Mouse (Mus musculus) CD8-positive naive resting alpha-beta T cell, adult 2 months (primary cell): ENCODE measurements at regions not wholly inside any gene's neighbourhood (a gene's known extent, or its start where the extent isn't known, plus 50 kb on each side); places are given as distances from the start of the nearest gene placed in this dataset.

ENCODE experiments used
- DNase-seq, 2 experiments: peaks; one replicate each; pipeline ENCODE4 v3.0.0; 2022; ENCODE audit warnings: low read depth in 2 of 2, low spot score in 2 of 2

DNA sequence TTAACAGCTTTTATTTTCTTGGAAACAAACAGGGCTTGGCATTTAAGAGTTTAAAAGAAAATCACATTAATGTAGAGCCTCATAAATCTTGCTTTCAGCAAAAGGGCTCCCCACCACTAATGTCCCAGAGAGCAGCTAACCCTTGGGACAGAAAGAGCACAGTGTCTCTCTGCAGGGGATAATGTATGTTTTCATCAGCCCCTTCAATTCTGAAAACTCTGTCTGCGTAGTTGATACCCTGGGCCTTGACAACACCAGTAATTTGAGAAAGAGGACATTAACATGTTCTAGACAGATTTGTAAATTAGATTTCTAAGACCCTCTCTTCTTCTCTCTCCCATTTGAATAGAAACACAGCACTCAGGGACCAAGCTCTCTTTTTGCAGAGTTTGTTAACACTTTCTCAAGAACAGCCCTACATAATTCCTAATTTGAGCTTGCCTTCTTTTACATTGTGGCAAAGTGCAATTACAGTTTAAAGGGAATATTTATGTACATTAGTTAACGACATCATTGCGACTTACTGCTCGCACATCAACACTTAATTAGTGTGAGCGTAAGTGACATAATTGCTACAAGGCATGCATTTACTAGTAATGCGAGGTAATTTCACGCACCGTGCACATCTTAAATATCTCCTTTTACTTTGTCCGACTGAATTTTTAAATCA, 444.7 kb downstream of the Psat1 start:
- no peak for DNase-seq

DNA sequence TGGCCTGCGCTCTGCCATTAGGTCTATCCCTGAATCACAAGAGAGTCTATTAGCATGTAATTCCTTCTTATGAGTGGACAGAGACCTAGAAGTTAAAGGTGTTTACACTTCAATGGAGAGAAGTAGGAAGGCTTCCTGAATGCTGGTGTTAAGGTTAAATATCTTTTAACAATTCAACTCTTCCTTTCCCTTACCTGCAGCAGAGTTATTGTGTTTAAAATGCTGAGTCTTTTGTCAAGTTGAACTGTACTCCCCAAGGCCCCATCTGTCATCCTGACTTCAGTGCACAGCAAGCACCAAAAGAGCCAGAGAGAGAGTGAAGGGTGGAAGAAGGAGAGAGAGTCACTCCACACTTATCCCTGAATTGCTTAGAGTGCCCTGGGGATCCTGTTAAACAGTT, 451.6 kb downstream of the Psat1 start:
- DNase-seq = no peak

DNA sequence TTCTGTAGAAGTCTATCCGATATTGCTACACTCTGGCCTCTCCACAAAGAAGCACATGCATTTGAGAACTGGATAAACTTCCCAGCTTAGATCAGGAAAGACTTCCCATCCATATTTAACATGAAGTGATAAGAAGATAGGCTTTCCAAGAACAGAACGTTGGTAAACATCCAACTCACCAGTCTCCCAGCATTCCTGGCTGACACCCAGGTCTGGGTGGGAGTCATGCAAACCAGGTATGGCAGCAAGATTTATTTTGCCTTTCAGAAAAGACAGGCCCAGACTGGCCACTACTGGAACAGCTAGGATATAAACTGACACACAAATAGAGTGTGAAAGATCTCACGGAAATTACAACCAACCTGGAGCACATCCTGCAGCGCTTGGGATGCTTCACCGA, 459.6 kb downstream of the Psat1 start:
- no peak for DNase-seq

DNA sequence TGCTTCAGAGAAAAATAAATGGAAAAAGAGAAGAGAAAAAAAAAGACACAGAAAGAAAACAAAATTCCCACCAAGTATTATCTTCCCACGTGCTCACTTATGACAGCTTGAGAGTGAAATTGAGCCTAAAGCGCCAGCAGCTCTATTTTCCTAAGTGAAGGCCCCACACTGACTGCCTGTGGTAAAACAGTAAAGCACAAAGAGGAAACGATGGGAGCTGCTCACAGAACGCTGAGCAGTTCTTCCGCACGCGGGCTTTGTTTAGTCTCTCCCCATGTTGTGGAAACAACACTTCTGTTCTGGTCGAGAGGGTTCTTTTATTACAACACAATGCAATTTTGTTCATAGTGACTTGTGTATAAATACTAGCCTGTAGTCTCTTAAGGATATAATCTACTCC, 465.5 kb downstream of the Psat1 start:
- DNase-seq = no peak

DNA sequence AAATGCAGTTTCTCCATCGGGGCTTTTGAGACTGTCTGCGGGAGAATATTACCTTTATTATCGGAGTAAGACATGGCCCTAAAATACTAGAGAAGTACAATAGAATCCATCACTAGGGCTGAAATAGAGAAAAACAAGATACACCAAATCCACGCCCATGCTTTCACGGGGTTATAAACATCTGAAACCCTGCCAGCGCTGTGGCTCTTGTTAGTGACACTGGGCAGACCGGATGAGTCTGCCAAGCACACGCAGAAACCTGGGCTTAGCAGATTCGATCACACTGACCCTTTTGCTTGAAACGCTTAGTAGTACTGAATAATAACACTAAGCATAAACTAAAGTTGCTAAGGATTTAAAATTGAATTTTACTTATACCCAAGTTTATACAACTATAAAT, 477.6 kb downstream of the Psat1 start:
- no peak for DNase-seq

DNA sequence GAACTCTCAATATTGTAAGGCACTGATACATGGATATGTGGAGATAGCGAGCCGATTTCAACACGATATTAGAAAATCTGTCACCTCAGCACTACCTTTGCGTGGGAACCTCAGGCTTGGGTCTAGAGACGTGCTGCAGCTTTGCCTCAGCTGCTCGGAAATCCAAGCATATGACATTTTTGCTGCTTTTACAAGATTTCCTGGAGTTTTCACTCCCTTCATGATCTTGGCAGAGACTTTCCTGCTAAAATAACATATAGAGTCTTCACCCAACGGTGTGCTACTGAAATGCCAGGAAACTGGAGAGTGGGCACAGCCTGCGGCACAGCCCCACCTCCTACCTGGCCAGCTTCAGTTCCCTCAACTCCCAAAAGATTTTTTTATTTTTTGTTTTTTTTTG, 480.4 kb downstream of the Psat1 start:
- no peak for DNase-seq

DNA sequence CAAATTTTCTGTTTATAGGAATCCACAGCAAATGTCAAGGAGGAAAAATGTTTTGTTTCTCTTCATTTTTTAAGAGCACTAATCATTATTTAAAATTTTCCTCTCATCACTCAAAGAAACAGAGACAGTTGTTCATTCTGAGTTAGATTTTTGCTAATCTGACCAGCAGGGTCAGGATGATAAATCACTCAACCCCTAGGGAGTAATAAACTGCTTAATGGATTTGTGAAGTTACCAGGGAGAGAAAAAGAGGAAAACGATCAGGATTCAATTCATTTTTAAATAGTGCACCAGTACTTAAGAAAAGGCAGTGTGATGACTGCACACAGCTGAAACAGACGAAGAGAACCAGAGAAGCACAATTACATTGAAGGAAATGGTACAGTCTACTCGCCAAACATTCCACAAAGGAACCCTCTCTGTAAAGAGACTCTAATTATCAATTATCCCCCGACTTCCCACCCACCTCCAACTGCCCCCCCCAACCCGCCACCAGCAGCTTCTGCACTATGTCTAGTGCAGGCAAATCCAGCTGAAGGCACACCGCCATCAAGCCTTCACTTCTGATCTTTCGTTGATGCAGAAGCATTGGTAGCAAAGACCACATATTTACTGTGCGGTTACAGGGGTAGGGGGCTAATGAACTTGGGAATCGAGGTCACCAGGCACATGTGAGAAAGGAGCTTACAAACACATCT, 481.9 kb downstream of the Psat1 start:
- DNase-seq = no peak

DNA sequence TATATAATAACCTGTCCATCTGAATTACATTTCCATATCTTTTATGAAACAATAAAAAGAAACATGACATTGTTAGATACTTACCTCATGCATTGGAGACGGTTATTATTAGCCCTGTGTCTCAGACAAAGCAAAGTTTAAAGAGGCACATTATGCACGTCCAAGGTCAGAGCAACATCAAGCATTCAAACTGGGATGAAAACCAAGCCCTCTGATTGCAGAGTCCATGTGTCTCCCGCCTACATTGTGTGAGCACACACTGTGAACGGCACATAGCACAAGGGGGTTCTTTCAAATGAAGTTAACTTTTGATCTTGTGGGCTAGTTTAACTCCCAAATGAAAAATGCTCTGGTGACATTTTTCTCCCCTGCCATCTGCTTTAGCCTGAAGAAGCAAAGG, 489.3 kb downstream of the Psat1 start:
- DNase-seq = no peak

DNA sequence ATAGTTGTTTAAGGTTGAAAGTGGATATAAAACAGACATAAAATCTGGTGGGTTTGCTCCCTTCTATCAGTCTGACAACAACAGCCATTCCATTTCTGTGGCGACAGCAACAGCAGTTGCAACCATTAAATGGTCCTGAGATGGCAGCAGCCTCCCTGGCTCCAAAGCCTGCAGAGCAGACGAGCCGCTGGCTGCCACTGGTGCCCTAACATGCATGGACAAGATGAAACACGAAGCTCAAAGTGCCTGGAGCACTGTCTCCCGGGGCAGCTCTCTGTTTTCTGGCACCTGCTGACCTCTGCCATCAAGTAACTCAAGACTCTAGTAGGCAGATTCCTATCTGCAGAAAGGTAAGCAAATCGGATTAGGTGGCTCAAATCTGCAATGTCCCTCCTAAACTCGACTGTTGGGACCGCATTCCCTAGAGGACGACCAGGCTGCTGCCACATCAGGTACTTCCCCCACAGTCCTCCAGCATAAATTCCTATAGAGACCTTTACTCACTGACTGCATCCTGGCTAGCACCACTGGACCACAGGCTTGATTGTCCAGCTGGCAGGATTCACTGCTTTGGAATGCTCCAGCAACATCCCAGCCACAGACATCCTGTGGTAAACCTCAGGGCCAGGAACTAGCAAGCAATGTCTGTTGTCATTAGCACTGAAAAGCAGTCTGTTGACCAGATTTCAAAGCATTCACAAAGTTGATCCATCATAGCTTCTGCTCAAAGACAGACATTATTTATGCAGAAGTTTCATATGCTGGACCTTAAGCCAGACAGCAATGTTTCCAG, 490.0 kb downstream of the Psat1 start:
- DNase-seq = no peak

DNA sequence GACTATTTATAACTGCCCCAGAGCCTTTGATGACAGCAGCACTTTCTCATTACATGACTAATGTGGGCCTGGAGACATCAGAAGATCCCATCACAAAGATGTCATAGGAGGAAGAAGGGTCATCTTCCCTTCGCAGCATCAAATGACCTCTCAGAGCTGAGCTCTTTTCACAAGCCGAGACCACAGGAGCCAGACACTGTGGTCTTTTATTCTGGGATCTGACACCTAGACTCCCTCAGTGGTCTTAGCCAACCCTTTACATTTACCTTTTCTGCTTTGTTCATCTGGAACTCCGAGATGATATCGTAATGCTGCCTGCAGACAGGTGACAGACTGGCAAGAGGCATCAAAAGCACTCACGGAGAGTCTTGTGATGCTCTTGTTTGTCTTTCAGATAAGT, 498.1 kb downstream of the Psat1 start:
- no peak for DNase-seq

DNA sequence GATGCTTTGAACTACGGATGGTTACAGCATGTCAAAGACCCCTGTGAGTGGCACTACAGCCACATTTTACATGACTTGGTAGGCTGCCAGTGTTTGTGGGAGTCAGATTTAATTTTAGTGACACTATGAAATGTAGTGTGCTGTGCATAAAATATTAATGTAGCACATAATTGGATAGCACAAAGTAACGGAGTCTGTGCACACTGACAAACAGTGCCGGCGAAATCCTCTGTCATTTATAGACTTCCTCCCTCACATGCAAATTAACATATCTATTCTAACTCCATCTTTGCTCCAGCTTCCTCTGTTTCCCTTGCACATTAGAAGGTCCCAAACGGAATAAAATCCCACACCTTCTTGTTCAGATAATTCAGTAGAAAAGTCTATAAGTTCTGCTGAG, 515.3 kb downstream of the Psat1 start:
- no peak for DNase-seq

DNA sequence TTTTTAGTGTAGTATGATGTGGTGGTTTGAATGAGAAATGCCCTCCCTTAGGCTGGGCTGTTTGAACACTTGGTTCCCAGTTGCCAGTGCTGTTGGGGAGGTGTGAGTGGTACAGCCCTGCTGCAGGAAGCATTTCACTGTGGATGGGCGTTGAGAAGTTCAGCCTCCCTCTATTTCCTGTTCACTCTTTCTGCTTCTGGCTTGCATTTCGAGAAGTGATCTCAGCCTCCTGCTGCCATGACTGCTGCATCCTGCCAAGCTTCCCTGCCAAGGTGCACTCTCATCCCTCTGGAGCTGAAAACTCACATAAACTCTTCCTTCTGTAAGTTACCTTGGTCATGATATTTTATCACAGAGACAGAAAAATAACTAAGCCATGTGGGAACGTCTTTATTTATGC, 525.8 kb downstream of the Psat1 start:
- no peak for DNase-seq

DNA sequence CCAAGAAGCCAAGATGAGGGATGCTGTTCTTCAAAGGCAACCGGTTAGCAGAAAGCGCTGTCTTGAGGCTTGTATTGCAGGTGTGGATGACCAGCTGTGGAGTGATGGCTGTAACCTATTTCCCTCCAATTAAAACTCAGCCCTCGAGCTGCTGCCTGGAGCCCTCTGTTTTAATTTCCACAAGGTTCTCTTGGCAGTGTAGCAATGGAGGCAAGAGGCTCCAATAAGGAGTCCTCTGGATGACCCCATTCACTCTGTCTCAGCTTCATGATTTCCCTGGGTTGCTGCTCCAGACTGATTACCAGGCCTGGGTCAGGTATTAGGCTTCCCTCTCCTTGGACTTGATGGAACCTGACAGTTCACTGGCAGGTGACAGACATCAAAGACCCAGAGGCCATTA, 548.5 kb downstream of the Psat1 start:
- DNase-seq = no peak

DNA sequence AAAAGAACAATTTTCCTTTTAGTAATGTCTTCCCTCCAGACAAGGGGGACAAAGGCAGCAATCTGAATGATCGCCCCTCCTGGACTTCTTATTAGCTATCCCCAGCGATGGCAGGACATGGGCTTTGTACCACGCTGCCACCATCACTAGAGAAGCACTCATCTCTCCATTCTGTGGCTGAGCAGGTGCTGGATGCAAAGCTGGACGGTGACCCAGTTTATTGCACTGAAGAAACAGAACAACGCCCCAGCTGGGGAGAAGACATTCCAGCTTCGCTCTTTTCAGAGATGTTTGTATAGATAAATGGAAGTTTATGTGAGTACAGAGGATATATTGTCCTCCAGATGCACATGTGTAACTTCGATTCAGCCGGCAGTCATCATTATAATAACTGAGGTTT, 575.5 kb downstream of the Psat1 start:
- DNase-seq = no peak

DNA sequence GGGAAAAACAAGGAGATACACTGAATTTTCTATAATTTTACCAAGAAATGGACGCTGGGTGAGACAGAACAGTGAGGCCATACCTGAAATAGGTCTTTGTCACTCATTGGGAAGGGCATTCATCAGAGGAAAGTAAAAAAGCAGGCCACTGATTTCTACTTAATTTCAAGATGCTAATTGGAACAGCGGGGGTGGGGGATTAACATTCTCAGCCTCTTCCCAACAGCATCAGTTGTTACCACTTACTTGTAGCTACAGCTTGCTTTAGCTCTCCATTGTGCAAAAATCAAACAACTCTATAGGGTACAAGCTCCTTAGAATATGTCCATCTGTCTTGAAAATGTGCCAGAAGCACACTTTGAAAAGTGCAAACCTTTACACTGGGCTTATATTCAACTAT, 580.2 kb downstream of the Psat1 start:
- DNase-seq = no peak

DNA sequence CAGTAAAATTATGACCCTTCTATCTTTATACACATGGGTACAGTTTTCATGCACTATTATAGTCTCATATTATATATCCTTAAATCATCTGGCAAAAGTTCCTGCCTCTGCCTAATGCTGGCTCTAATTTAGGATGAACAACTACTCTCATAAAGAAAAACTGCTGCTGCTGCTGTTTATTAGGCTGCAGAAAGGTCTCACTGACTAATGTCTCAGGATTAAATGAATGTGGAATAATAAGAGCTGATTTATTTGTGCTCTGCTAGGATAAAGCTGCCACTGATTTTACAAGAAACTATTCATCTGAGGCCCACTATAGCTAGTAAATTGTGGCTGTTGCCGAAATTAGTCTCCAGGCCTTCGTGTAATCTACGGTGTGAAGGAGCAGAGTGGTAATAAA, 590.0 kb downstream of the Psat1 start:
- DNase-seq = no peak

DNA sequence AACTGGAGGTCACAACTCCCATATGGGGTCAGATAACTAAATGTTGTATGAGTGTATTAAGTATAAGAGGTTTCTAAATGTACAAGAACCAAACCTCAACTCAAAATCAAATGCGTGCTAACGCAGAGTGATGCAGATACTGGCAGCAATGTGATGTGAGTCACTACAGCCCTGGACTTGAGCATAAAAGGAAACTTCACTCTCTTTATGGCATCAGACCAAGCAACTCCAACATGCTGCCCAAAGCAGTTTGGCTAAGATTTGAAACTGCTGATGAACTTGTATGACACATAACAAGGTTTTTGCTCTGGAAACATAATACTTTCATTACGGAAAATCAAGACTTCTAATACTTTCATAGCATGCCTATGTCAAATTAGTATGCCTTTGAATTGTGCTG, 598.8 kb downstream of the Psat1 start:
- no peak for DNase-seq

DNA sequence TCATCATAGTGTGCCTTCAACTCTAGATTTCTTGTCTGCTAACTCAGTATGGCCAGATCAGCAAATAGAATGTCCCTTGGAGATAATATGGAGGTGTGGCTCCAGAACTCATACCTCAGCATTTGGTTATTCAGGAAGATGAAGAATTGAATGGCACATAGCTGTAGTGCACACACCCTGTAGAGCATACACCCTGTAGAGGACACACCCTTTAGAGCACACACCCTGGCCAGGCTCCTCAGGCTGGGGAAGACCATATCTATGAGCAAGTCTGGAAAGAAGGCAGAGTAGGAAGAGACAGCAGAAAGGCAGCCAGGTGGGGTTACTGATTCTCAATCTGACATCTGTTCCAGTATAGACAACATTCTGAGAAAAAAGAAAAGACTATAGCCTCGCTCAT, 604.9 kb downstream of the Psat1 start:
- no peak for DNase-seq

DNA sequence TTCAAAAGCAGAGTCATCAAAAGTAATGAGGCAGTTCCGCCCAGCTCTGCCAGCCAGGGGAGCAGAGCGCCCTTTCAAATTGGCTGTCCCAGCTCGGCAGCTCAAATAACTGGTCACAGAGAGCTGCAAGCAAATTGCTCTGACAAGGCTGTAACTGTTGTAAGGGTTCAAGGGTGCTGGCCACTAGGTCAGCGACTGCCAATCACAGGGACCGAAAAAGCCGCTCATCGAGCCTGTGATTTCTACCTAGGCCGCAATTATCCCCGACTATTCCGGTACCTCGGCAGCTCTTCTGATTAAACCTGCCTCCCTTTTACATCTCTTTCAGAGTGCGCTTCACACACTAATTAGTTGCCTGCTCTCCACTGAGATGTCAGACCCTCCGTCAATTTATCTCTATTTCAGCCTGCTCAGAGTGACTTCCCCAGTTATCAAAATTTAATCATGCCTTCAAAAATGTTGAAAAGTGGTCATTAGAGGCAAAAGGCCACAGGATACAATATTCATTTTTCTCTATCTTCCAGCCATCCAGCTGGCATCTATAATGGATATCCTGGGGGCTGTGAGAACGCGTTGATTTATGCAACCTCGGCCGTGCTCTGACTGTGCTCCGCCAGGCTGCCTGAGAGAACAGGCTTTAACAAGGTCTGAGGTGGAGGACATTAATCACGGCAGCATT, 606.7 kb downstream of the Psat1 start:
- no peak for DNase-seq

DNA sequence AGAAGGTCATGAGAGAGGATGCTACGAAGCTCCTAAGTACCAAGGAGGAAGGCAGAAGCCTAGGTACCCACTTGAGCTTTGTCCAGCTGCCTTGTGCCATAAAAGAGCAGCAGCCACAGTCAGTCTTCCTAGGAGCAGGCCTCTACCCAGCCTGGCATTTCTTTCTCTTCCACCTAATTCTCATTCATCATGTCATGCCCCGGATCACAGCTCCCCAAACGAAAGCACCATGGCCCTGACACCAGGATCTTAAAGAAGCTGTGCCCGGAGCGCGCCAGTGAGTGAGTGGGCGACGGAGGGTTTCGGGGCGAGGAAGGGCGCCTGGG, 607.2 kb downstream of the Psat1 start:
- DNase-seq = no peak

DNA sequence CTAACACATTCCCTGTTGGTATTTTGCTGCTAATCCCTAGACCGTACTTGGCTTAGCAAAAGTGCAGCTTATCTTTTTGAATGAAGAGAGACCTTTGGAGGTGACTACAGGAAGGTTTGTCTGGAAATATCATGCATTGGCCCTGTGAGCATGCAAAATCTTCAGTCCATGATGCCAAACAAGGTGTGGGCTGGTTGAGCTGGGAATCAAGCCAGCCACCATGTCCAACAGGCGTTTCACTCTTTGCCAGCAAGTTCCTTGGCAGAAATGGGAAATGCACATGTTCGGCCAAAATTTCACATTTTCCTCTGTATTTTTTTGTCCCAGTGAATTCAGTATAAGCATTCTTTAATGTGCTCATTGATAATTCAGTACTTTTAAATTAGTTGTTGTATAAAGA, 617.0 kb downstream of the Psat1 start:
- DNase-seq = no peak

DNA sequence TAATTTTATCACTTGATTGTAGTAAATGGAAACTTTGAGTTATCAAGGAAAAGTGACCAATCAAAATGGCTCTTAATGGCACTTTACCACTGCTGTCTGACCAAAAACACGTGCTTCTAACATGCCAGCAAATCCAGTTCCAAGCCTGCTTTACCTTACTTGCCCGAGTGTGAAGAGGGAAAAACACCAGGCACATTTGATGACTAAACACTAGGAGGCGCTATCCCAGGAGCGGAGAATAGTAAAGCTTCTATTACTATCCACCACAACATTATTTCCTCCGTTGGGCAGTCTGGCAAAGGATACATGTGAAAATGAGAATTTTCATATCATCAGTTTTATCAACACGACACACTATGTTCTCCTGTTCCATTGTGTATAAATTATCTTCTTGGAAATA, 647.7 kb downstream of the Psat1 start:
- no peak for DNase-seq
